Mouse (Mus musculus) layer of hippocampus, postnatal 25 days (tissue): ENCODE measurements around the gene Tuba3b. TPM values are rescaled to one million over a fixed set of nuclear protein-coding genes. Genes with fewer than 3 reads are reported as not detected.

Source experiments
- DNase-seq, 2 experiments: peaks; one replicate each; pipeline ENCODE4 v3.0.0; 2022; ENCODE audit warnings: mixed read lengths in 2 of 2, low spot score in 1 of 2; ENCODE audit errors: extremely low spot score in 1 of 2
- total RNA-seq, 2 experiments: library from RNA; stranded (reverse); gene quantifications; 2 replicates each; pipeline ENCODE4 v1.2.3; 2021

Gene Tuba3b
- total RNA-seq, 2 experiments from 2014 or later = not detected

DNA sequence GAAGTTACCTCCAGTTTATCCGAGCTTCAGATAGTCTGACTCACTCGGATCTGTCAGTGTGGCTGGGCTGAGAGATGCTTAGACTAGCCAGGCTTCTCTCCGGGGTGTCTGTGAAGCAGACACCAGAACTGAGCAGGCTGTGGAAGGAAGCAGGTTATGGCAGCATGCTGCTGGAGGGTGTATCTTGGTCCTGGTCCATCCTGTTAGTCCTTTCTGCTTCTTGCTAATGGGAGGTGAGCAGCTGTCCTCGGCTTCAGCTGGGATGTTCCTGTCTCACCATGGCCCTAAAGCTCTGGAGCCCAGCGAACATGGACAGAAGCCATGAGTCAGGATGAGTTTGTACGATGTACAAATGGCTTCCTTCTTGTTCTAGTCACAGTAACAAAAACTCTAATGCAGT is 43.6 kb downstream of the Tuba3b start:
- DNase-seq = no peak

DNA sequence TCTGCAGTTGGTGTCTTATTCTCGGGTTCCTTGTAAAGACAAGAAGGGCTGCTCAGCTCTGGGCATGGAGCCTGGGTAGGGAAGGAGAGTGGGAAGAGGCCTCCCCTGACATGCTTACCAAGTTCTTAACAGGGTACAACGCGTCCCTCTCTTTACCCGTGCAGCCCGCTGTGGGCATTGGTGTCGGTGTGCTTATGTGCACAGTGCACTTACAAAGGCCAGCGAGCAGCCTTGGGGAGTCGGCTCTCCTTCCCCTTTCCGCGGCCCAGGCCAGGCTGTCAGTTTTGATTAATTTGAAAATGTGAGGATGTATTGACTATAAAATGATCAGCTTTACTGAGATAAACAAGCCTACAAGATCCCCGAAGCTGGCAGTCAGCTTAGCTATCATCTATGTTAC is 45.4 kb downstream of the Tuba3b start:
- DNase-seq = no peak

GRCm38 (mm10) chr6:145664208-145664607 is 48.7 kb downstream of the Tuba3b start:
- DNase-seq = no peak

DNA sequence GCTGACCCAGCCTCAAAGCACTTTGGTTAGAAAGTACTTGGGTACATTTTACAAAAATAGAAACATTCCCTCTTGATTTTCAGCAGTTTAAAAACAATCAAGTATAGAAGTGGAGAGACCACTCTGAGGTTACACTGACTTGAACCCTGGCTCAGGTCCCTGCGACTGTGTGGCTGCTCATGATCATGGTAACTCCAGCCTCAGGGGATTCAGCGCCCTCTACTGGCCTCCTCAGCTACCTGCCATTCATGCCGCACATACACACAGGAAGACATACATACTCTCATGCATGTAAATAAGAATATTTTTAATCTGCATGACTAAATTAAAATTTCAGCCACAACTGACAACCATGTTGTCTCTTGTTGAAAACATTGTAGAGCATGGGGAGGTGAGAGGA is 50.2 kb downstream of the Tuba3b start:
- no peak for DNase-seq

- DNase-seq = no peak
These were observed 52.1 kb downstream of the Tuba3b start for GRCm38 (mm10) chr6:145667654-145668053.

DNA sequence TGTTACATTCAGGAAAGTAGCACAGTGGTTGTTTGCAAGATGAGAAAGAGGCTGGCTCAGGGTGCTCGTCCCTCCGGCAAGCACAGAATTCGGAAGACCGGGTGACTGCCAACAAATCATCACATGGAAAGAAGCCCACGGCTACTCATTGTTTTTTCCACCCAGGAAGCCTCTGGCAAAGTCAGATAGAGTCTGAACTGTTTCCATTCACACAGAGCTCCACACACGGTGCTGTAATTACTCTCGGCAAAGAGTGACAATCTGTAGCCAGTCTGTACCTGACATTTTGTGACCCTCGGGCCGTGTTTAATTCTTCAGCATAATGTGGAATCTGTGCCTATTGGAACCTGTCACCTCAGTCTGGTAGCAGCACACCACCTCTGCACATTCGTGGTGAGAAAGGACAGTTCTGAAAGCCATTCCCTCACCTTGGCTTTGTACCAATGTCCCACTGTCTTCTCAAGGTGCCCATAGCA is 54.1 kb downstream of the Tuba3b start:
- no peak for DNase-seq

Other genes starting within 250 kb of the Tuba3b start
- 1 to 10 TPM in 1 of 2 experiments, under 1 TPM in 1; 0.81 to 1.9 TPM for gene Lmntd1, start 1.4 kb upstream of the Tuba3b start, total RNA-seq
- 10 to 100 TPM; 21.7 to 23.4 TPM for gene Rassf8, start 131.0 kb downstream of the Tuba3b start, total RNA-seq
- gene Bhlhe41, start 249.8 kb downstream of the Tuba3b start, total RNA-seq = 10 to 100 TPM; 37.2 to 39.9 TPM